Mouse (Mus musculus) ovary, postnatal 10 days (tissue): ENCODE data around the gene Papss1.

ENCODE experiments used
- DNase-seq: peaks from one replicate; pipeline ENCODE4 v3.0.0; 2022; ENCODE audit warnings: low spot score

Papss1 gene

DNA sequence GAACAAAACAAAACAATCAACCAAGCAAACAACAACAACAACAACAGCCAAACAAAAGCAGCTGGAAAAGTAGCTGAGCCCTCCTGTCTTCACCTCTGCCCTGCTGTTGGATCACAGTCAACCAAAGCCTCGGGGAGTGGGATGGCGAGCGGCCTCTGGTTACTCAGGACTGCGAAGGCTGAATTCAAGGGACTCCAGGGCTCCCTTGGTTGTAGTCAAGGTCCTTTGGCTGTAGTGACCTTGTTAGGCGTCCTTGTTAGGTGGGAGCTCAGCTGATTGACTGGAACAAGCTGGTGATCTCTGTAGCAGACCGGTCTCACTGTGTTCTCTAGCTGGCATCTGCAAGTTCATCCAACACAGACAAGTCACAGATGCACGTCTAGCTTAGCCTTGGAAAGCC, 16.5 kb downstream of the Papss1 start:
- DNase-seq: no peak

DNA sequence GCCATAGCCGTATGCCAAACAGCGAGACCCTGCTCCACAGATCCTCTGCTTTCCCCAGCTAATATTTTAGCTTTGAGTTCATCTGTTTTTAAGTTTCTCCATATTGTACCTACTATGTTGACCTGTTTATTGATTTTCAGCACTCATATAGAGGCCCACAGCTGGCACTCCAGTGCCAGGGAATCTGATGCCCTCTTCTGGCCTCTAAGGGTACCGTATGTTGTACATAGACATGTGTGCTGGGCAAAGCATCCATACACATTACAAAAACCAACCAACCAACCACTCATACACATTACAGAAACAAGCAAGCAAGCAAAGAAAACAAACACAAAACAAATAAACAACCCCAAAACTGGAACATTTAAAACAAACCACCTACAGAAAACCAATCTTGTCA, 22.2 kb downstream of the Papss1 start:
- DNase-seq: no peak

DNA sequence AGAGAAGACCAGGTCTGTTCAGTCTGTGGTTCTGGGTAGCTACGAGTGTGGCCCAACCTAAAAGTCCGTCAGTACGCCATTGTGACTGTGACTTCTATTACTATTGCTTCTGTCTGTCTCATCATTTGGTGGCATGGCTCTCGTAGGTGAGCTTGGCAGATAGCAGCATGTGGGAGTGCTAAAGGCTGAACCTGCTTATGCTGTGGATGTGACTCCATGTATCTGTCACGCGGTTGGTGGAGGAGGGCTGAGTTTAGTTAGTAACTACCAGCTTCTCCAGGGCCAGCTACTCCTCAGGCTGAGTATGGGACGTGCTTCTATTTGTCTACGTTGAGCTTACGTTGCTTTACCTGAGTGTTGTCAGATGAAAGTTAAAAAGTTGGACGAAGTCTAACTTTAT, 23.4 kb downstream of the Papss1 start:
- DNase-seq: no peak

DNA sequence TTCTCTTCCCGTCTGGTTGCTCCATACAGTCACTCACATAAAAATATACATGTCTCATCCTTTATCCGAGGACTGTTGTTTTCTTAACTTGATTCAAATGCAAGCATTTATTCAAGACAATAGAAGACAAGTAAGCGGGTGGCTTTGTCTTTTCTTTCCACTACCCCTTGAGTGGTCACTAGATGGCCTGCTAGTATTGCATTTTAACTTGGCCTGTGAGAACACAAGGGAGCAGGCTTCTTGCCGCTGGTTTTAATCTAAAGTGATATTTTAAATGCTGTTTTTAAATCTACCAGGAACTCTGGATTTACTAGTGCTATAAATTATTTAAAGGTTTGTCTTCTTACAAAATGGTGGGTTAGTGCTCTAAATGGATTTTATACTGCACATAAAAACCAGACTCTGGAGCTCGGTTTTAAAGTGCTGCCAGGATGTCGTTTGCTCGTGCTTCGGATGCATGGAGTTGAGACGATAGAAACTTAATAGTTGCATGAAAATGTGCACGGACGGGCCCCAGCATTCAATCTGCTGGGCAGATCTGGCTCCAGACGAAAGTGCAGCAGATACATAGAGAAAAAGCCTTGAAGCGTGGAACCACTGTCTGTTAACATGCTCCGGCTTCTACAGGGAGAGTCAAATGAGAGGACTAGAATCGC, 28.7 kb downstream of the Papss1 start:
- DNase-seq: no peak

DNA sequence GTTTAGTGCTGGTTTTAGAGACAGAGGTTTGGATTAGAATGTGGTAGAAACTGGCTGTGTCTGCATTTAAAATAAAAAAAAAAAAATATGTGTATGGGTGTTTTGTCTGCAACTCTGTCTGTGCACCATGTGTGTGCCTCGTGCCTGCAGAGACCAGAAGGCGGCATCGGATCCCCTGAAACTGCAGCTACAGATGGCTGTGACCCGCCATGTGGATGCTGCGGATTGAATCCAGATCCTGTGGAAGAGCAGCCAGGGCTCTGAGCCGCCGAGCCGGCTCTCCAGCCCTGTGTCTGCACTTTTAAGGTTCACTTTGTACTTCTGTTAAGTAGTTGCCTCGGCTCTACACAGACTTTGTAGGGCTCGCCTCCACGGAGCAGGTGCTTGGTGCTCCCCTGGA, 29.8 kb downstream of the Papss1 start:
- DNase-seq: no peak

DNA sequence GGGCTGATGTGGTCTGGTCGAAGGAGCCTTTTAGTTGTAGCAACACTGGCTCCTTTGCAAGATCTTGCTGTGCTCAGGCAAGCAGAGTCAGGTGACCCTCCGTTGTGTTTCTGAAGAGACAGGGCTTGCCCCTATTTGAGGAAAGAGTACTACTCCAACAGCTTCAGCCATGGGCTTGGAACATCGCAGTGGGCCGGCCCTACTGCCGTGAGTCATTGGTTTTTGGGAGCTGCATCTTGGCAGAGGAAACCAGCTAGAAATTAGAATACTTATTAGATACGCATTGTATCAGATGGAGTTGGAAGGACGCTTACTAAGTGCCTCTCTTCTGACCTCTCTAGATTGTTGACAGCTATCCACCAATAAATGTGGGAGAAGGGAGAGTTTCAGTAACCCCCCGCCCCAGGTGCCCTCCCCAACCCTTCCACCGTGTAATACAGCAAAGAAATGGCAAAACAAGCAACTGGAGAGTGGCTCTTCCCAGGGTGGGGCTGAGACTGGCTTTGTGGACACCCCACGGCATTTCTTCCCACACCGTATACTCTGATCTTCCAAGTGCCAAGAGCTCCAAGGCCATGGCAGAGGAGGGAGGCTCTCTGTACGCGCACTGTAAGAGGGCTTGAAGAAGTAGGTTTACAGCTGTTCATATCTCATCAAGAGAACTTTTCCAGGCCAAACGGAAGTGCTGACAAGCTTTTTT, 31.1 kb downstream of the Papss1 start:
- DNase-seq: no peak

DNA sequence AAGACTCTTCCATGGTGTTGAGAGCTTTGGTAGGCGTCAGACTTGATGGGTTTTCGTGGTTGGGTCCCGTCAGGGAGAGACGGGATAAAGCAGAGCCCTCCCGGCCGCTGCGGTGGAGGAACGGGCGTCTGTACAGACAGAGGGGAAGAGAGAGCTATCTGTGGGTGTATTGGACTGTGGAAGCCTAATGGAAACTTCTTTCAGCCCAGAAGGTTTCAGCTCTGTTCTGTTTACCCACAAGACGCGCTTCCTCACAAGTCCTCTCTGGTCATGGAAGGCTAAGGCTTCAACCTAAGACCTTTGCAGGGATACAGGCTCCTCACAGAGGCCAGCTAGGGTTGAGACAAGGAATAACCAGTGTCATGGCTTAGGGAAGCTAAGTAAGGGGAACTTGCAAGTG, 36.2 kb downstream of the Papss1 start:
- no peak for DNase-seq

DNA sequence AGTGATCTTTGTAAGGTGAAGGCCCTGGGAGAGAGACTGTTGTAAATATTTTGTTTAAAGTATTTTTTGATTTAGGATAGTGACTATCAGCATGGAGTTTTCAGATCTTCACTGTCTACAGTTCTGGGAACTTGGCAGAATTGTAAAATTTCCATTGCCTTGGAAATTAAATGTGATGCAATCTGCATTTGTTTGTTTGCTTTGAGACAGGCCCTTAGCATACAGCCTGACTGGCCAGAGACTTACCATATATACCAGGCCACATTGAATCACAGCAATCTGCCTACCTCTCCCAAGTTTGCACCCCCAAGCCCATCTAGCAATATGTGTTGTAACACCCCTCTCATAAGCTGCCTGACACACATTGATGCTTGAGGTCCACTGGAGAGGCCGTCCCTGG, 36.8 kb downstream of the Papss1 start:
- DNase-seq: no peak

DNA sequence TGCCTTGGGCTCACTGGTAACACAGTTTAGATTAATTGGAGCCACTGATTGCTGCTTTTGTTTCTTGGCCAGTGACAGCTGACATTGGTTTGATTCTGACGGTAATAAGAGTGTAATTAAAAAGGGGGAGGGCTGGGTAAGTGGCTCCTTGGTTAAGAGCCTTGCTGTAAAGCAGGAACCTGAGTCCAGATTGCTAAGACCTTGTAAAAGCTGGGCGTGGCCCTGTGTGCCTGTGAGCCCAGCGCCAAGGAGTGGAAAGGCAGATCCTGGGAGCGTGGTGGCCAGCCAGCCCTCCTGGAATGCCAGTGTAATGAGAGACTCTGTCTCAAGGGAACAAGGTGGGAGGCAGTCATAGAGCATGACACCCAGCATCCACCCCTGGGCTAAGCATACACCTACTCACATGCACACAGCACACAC, 38.4 kb downstream of the Papss1 start:
- no peak for DNase-seq

DNA sequence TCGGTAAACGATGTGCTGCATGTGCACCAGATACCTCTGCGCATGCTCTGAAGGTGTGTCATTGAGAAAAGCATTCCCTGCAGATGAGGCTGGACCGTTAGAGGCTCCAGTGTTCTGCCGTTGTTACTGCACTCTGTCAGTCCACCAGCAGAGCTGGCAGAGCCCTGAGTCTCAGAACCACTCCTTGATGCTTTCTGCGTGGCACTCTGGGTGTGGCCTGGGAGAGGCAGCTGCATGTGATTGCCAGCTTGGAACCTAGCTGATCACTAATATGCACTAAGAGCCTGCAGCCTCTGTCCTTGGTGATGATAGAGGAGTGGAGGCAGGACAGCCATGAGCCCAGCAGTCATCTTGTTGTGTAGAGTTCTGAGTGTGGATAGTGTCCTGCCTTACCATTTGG, 43.5 kb downstream of the Papss1 start:
- DNase-seq: no peak

DNA sequence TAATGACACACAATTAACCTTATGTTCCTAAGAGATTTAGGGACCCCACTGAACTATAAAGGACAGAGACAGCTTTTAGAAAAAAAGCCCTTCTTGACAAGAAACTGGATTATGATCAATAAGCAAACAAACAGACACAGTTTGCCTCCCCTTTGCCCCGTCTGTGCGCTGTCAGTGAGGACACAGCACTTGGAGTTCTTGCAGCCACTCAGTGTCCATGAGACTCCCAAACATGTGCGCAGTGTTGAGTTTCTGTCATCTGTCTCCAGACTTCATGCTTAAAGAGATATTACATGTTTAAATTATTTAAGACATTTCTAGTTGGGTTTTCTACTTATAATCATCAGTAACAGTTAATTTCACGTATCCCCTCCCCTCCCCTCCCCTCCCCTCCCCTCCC, 45.1 kb downstream of the Papss1 start:
- no peak for DNase-seq

DNA sequence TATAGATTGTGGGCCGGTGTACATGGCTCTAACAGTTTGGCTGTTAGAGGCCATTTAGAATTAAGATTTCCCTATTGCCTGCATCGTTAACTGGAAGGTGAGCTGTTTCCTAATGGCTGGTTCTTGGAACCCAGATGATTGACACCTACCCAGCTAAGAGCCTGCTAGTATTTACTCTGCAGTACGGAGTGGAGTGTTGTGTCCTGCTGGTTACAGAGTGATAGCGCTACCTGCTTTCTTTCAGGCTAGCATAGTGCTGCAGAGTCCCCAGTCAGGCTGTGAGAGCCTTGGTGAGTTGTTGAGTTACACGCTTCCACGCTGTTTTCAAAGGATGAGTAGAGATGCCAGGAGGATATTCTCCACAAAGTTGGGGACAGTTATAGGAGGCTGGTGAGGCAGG, 46.0 kb downstream of the Papss1 start:
- DNase-seq: no peak

DNA sequence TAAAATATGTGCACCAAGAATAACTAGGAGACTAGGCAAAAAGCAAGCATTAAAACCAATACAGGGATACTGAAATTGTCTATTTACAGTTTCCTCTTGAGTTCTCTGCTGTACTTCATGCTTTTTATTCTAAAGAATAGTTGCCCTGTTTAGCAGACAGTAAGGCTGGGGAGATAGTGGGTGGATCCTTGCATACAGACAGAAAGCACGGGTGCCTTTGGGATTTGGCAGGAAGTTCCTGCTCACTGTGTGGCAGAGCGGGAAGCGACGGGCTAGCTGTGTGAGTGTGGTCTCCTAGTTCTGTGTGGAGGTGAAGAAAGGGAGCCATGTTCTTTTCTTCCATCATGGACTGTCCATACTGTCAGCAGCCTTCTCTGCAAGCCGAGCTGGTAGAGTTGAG, 48.3 kb downstream of the Papss1 start:
- DNase-seq: no peak

DNA sequence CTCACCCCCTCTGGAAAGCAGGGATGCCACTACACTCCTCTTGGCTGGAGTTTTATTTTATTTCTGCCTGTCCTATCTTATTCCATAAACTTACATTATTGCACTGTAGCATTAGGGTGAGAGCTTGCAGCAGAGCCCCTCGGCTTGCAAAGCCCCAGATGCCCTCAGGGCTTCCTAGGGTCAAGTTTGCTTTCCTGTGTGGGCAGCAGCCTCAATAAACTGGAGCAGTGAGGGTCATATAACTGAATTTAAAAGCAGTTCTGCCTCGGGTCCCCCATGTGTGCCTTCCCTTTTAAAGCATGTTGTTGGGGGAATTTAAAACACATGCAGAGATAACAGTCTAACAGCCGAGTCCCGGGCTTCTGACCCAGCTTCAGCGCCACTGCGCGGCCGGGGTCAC, 49.5 kb downstream of the Papss1 start:
- no peak for DNase-seq

DNA sequence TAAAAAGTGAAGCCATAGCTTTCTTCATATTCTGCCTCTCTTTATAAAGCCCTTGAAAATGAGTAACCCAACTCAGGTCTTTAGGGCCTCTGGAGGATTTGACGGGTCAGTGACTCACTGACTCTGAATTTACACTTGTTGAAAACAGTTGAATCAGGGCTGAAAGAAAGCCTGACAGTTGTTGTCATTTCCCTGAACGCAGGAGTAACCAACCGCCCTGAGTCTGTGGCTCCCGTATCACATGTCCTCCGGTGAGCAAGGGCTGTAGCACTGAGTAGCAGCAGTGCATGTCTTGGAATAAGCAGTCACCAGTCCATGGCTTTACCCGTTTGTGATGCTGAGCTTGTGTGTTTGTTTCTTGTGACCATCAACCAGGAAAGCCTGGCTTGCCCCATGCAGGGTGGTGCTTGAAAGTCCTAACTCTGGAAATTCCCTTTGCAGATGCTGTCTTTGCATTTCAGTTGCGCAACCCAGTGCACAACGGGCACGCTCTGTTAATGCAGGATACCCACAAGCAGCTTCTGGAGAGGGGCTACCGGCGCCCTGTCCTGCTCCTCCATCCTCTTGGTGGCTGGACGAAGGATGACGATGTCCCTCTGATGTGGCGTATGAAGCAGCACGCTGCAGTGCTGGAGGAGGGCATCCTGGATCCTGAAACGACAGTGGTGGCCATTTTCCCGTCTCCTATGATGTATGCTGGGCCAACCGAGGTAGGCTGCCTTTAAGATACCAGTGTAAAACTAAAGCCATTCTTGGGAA, 54.2 kb downstream of the Papss1 start:
- no peak for DNase-seq

DNA sequence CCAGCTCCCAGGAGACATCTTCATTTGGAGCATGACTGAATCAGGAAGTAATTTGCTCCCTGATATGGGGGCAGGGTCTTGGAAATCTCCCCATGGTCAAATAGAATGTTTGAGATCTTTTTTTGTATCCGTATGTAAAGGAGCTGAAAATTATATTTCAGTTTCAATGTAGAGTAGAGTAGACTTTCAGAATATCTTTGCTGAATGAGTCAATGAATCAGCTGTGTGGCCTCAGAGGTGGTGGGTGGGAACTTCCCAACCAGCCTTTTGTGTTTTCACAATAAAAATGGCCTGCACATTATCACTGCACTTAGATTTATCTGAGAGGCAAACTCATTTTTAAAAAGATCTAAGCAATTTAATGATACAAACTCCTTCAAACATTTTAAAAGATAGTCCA, 58.6 kb downstream of the Papss1 start:
- DNase-seq: no peak

DNA sequence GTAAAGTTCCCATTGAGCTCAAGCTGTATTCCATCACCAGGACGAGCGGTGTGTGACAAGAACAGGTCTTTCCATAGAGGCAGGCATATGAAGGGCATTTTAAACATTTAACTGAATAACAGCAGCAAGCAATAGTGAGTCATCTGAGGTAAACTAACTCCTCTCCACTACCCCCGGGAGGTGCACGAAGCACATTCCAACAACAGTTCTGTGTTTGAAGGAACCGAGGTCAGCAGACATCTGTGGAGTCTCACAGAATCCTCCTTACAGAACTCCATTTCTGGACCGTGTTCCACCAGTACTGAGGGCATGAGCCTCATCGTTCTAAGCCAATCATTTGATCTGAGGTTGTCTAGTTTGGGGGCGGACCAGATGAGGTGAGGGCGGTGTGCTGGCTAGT, 59.5 kb downstream of the Papss1 start:
- DNase-seq: no peak

DNA sequence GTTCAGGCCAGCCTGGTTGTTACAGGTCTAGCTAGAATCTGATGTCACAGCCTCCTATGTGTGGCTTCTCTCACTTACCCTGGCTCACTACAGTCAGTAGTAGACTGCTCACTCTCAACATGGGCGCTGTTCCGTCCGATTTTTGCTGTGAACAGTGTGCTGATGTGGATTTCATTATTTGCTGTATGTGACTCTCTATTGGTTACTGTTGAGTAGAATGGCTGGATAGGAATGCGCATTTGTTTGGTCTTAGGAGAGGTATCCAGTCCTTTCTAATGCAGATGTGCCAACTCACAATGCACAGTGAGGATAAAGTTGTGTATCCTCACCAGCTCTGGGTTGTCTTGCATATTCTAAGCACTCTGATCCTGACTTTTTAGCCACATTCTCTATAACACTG, 62.9 kb downstream of the Papss1 start:
- no peak for DNase-seq

DNA sequence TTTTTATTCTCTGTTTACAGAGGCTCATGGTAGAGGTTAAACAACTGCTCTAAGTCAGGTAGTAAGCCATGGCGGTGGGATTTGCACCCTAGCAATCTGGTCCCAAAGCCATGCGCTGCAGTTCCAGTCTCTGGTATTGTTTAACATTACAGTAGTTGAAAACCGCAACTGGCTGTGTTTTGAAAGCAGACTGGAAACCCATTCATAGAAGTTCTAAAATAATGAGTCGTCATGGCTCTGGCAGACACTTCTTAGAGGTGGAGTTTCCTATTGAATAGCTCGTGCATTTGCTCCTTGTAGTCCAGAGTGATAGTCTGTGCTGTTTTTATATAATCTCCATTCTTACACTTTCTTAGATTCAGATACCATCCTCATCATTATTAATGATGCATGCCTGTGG, 63.7 kb downstream of the Papss1 start:
- DNase-seq: no peak

DNA sequence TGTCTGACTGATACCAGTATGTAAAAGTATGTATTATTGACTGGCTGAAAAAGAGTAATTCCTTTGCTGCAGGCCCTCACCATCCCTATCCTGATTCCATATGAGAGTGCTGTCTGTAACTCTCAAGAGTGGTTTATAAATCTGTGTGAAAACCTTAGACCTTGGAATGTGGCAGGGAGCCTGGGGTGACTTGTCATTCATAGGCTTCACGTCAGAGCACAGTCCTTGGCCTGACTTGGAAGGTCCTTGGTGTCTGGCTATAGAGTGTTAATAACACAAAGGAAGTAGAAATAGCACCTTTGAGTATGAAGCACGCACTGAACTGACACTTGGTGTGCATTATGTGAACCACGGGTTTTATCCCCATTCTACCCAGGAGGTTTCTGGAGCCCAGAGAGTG, 64.4 kb downstream of the Papss1 start:
- DNase-seq: no peak

DNA sequence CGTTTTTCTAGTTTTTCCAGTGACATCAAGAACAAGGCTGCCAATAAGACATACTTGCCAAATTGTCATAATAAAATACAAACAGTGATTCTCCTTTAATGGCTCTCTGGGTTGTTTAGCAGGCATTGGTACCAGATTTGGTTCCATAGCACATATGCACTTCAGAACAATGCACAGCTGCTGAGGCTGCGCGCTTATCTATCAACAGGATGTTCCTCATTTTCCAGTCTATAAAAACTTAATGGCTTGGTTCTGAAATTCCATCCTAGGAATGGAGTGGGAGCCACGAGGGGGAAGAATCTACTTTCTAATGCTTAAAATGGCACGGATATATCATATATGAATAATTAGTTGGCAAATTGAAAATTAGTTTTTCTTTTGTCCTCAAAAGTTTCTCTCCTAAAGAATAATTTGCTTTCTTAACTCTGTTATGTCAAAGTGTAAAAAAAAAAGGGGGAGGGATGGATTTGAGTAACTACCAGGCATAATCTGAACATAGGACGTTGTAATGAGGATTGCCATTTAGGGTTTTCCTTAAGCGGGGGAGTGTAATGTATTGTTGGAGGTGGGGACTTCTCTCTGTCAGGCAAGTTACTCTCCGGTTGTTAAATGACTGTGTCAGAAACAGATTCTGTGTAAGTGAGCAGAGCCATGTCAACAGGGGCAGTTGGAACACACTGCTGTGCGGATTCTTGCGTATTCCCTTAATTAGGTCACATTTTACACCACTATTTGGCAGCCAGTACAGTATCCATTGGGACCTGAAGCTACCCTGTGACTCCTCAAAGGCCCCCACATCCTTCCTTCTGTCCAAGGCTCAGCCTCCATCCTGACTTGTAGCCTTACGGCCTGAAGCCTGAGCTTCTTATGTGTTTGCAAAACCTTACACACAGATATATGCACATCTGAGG, 66.1 kb downstream of the Papss1 start:
- no peak for DNase-seq

DNA sequence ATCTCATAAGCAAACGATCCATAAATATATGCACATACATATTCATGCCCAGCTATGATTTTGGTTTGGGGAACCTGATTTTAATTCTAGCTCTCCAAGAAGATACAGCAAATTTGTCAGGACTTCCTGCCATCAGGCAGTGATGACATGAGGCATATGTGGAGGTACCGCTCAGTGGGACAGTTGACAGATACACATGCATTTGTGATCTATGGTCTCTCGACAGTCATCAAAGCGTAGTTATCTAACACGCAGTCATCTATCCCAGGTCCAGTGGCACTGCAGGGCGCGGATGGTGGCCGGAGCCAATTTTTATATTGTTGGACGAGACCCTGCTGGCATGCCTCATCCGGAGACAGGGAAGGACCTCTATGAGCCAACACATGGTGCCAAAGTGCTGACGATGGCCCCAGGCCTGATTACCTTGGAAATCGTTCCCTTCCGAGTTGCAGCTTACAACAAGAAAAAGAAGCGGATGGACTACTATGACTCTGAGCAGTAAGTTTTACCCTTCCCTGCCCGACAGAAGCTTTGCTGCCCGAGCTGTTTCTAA, 66.8 kb downstream of the Papss1 start:
- no peak for DNase-seq
